Mouse (Mus musculus): ENCODE measurements around the gene Stk24. TPM values are rescaled to one million over a fixed set of nuclear protein-coding genes. Genes with fewer than 3 reads are reported as not detected.
"Not testable (repeated sequence)": the region's sequence is repeated elsewhere in the genome, so short reads cannot be mapped to it uniquely, and the experiment has no call there.

The Stk24 gene
- total RNA-seq (2021) = 10 to 100 TPM; 65.3 to 66.0 TPM
- long read RNA-seq, experiment 1, transcript Stk24-201 (11 exons, 2,676 nt) = major isoform, 21 of 38 reads
- long read RNA-seq, experiment 1, partial matches to known transcripts = 3 of 38 reads
- long read RNA-seq, experiment 1, other reads (novel, unspliced or antisense) = 14 of 38 reads
- long read RNA-seq, experiment 2, transcript Stk24-201 (11 exons, 2,676 nt) = major isoform, 13 of 26 reads
- long read RNA-seq, experiment 2, partial matches to known transcripts = 3 of 26 reads
- long read RNA-seq, experiment 2, other reads (novel, unspliced or antisense) = 10 of 26 reads

DNA sequence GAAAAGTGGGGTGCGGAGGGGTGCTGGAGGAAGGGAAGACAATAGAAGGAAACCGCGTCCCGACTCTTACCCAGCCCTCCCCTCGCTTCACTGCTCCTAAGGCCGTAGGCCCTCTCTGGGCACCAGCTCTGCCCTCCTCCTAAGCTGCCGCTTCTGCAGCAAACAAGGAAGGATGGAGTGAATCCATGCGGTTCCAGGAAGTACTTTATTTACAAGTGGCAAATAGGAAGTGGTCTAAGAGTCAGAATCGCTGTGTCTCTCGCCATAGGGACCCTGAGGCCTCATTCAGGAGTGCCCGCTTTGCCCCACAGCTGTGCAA lies at the start of gene Stk24:
Gene Stk24 (minus strand): TSS at position 185 of the 319 bp plus-strand sequence.
- peak in 1 of 2 experiments; percentile 42 for DNase-seq (ENCODE audit: low spot score in 2 of 2)

GRCm38 (mm10) chr14:121428148-121428547 lies 48.3 kb upstream of the Stk24 start:
- DNase-seq (ENCODE audit: low spot score in 2 of 2) = no peak

GRCm38 (mm10) chr14:121426743-121427142 lies 46.9 kb upstream of the Stk24 start:
- no peak for DNase-seq (ENCODE audit: low spot score in 2 of 2)

DNA sequence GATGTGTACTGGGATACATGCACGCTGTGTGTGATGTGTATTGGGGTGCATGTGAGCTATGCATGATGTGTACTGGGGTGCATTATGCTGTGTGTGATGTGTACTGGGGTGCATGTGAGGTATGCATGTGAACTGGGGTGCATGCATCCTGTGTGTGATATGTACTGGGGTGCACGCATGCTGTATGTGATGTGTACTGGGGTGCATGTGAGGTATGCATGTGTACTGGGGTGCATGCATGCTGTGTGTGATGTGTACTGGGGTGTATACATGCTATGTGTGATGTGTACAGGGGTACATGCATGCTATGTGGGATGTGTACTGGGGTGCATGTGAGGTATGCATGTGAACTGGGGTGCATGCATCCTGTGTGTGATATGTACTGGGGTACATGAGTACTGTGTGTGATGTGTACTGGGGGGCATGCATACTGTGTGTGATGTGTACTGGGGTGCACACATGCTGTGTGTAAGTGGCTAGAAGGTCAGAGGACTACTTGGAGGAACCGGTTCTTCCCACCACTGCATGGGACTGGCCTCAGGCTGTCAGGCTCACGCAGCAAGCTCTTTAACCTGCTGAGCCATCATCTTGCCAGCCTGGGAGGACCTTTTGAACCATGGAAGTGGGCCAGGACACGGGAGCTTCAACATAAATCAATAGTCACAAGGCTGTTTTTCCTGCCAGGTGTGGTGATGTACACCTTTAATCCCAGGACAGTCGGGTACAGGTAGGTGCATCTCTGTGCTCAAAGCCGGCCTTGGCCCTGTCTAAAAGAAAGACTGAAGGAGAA lies 45.4 kb upstream of the Stk24 start:
- DNase-seq (ENCODE audit: low spot score in 2 of 2) = no peak

DNA sequence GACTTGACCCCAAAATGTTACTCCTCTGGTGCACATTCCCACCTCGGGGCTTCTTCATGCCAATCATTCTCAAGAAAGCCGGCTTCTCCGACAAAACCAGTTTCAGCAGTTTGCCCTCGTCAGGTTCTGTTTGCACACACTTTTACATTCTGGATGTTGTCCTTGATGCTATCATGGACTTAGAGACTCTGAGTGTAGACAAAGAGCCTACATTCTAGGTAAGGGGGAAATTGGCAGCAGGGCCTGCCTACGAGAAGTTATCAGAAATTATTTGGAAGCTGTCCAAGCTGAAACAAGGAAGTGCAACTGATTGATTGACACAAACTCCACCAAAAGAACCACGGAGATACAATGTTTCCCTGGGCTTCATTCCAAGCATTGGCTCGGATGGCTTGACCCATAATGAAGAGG lies 43.5 kb upstream of the Stk24 start:
- no peak for DNase-seq (ENCODE audit: low spot score in 2 of 2)

GRCm38 (mm10) chr14:121422664-121423340 lies 43.0 kb upstream of the Stk24 start:
- no peak for DNase-seq (ENCODE audit: low spot score in 2 of 2)

- no peak for DNase-seq (ENCODE audit: low spot score in 2 of 2)
Measured at GRCm38 (mm10) chr14:121422000-121422399, 42.2 kb upstream of the Stk24 start.

- peak; percentile 5 to 30 for DNase-seq (ENCODE audit: low spot score in 2 of 2)
Measured at GRCm38 (mm10) chr14:121417594-121417993, 37.8 kb upstream of the Stk24 start.

DNA sequence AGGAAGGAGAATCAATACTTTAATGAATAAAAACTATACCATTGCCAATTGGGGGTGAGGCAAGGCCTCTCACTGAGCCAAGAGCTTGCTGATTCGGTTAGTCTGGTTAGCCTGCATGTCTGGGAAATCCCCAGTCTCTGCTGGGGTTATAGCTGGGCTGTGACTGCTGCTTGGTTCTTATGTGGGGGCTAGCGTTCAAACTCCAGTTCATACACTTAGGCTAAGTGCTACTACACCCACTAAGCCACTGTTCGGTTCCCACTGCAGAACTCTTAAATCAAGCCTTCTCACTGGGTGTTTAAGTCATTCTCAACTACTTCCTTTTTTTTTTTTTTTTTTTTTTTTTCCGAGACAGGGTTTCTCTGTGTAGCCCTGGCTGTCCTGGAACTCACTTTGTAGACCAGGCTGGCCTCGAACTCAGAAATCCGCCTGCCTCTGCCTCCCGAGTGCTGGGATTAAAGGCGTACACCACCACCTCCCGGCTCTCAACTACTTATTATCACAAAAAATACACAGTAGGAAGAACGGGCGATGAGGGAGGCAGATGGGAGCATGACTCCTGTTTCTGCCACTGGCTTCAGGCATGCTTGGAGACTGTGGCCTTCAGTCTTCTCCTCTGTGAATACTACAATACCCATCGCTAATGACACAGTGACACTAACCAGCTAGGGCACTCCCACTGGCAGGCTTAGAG lies 37.0 kb upstream of the Stk24 start:
- DNase-seq (ENCODE audit: low spot score in 2 of 2) = no peak

- DNase-seq (ENCODE audit: low spot score in 2 of 2) = no peak
Measured at GRCm38 (mm10) chr14:121414635-121415241, 34.9 kb upstream of the Stk24 start.

DNA sequence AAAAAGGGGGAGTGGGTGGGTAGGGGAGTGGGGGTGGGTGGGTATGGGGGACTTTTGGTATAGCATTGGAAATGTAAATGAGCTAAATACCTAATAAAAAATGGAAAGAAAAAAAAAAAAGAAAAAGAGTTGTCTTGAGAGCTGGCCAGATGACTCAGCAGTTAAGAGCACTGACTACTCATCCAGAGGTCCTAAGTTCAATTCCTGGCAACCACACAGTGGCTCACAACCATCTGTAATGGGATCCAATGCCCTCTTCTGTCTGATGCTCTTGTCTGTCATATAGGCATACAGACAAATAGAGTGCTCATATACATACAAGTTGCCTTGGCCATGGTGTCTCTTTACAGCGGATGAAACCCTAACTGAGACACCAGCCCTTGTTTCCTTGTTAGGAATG lies 33.9 kb upstream of the Stk24 start:
- not testable (repeated sequence) for DNase-seq (ENCODE audit: low spot score in 2 of 2)

- no peak for DNase-seq (ENCODE audit: low spot score in 2 of 2)
Measured at GRCm38 (mm10) chr14:121408944-121409343, 29.1 kb upstream of the Stk24 start.

DNA sequence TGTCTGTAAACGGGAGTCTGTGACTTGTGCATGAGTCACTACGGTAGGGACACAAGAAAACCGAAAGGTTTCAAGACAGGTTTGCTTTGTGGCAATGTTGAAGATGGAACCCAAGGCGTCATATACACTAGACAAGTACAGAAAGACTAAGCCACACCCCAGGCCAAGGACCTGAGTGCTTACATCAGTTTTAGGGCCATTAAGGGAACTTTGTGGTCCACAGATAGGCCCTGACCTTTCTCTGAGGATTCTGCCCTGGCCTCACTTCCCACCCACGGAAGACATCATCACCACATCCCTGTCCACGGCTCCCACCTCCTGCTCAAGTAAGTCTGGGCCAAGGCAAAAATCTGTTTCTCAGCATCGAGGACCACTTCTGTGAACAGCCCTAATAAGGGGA lies 27.1 kb upstream of the Stk24 start:
- no peak for DNase-seq (ENCODE audit: low spot score in 2 of 2)

DNA sequence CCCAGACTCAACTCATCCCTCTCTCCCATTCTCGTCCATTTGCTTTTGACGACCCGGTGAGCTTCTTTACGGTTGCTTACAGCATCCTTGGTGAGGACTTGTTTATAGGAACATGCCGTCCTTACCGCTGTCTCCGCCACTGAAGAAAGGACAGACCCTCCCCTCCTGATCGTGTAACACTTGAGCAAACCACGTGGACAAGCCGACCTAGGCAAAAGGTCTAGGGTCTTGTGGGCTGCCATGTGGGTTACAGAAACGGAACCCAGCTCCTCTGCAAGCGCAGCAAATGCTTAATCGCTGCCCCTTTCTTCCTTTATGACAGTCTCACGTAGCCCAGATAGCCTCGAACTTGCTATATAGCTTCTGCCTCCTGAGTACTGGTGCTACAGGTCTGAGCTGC lies 25.7 kb upstream of the Stk24 start:
- no peak for DNase-seq (ENCODE audit: low spot score in 2 of 2)

DNA sequence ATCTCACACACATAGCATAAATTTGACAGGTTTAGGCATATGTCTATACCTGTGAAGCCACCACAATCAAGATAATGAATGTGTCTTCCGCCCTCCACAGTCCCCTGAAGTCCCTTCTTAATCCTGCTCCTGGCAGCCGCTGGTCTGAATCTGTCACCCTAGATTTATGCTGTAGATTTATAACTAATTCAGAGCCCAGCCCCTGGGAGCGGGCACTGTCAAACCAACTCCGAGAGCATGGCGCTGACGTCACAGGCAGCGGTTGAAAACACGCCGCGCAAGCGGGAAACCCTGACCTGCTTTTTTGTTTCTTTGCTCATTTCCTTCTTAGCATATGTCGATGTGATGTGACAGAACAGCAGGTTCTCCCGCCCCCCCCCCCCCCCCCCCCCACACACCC lies 25.3 kb upstream of the Stk24 start:
- peak; percentile 6 to 9 for DNase-seq (ENCODE audit: low spot score in 2 of 2)

DNA sequence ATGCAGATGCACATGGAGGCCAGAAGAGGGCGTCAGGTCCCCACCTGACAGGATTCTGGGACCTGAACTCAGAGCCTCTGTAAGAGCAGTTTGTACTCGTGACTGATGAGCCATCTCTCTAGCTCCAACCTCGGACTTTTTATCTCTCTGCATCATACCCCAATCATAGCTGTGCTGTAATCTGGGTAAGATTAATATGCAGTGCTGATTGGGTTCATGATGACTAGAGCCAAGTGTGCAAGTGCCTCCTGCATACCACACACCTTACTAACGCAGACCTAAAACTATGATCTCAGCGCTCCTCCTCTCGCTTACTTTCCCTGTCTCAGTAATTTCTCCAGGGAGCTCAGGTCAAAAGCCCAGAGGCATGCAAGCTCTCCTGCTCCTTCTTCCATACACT lies 19.9 kb upstream of the Stk24 start:
- no peak for DNase-seq (ENCODE audit: low spot score in 2 of 2)

- DNase-seq (ENCODE audit: low spot score in 2 of 2) = no peak
Measured at GRCm38 (mm10) chr14:121397471-121397870, 17.7 kb upstream of the Stk24 start.

- no peak for DNase-seq (ENCODE audit: low spot score in 2 of 2)
Measured at GRCm38 (mm10) chr14:121395125-121395524, 15.3 kb upstream of the Stk24 start.

DNA sequence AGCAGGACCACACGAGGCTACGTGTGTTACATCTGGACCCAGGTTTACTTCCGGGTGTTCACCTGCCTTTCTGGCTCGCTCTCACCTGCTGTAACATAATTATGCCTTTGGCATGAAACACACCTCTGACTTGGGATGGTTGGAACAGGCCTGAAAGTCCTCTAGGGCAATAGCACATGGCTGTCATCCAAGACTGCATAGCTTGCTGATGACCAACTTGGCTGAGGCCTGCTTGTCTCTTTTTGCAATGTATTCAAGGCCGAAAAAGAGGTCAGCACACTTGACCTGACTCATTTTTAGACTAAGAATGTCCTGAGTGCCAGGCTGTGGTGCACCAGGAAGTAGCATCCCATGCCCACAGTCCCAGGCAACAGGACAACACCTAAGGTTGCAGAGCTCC lies 12.1 kb upstream of the Stk24 start:
- DNase-seq (ENCODE audit: low spot score in 2 of 2) = no peak

DNA sequence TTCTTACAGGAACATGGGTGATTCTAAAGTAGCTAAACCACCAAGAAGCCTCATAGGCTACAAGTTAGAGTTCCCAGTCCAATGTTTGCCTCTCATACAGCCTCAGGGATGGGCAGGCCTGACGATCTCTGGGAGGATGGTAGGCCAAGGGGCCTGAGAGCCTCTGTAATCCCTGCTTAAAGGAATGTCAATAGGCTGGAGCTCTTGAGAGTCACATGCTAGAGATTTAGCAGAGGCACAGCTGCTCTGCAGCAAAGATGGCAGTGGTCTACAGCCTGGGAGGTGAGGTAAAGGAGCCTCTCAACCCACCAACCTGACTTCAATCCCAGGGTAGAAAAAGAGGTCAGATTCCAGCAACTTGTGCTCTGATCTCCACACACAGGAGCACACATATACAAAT lies 7.9 kb upstream of the Stk24 start:
- DNase-seq (ENCODE audit: low spot score in 2 of 2) = no peak

DNA sequence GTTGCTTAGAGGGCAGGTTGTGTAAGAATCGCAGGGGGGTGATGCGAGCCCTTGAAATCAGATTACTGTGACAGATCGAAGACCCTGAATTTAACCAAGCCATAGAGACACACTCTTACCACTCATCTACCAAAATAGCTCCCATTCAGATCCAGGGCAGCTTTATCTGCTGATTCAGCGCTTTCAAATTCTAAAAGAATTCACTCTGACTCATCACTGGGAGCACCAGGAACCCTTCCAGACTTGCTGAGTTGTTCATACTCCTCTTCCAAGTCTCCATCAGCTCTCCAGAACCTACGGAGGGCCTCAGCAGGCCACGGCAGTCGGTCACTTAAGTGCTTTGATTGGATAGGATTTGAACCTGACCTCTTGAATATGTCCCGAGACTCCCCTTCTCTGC lies 5.6 kb upstream of the Stk24 start:
- peak; percentile 20 to 26 for DNase-seq (ENCODE audit: low spot score in 2 of 2)

Measured in left cerebral cortex, adult 18-20 months (tissue).